Mouse (Mus musculus) left cerebral cortex, postnatal 4 days (tissue): ENCODE measurements around the gene Pfkl. TPM values are rescaled to one million over a fixed set of nuclear protein-coding genes. Genes with fewer than 3 reads are reported as not detected.
A peak's percentile ranks its signal among the peaks of the same experiment; 100 is the strongest.
"Not testable (repeated sequence)": the region's sequence is repeated elsewhere in the genome, so short reads cannot be mapped to it uniquely, and the experiment has no call there.

Experiments
- DNase-seq: peaks from one replicate; pipeline ENCODE4 v3.0.0-alpha.2; 2022
- intact Hi-C: fragments of 180-260 bp; cut with DNase I; formaldehyde crosslinking; loops from one replicate; pipeline ENCODE4 v1.15.1; 2025
- total RNA-seq, 2 experiments: library from RNA; stranded (reverse); gene quantifications; 2 replicates each; pipeline ENCODE4 v1.2.3; 2021

The Pfkl gene
- total RNA-seq, 2 experiments from 2014 or later, result 73.2 to 83.6 TPM

DNA sequence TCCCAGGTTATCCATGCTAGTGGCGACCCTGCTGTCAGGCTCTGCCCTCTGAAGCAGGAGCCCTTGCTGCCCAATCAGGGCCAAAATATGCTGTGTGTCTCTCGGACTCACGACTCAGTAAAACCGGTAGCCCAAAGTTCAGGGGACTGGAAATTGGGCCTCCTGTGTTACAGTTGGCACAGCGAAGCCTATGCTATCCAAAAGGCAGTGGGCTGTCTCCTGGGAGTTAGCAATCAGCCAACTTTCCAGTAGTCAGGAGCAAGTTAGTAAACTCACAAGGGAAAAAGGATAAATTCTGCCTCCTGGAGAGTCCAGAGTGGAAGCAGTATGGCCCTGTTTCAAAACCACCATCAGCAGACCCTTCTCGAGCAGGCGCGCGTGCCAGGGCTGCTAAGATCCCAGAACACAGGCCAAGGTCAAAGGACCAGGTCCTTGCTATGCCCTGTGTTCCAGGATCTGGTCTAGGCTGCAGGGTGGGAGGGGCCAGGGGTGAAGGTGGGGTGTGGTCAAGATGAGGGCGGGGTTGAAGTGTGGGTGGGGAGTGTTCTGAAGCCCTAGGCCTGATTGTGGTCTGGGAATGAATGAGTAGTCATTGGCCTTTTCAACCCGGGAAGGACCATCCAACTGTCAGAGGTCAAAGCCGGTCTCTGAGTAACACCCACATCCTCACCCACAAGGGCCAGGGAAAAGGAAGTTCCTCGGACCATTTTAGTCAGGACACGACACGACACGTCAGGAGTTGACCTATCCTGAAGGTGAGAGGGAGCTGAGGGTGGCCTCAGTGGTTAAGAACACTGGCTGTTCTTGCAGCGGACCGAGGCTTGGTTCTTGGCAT is 3.0 kb upstream of the Pfkl start:
- no peak for DNase-seq
- intact Hi-C loops, result no loop called here

DNA sequence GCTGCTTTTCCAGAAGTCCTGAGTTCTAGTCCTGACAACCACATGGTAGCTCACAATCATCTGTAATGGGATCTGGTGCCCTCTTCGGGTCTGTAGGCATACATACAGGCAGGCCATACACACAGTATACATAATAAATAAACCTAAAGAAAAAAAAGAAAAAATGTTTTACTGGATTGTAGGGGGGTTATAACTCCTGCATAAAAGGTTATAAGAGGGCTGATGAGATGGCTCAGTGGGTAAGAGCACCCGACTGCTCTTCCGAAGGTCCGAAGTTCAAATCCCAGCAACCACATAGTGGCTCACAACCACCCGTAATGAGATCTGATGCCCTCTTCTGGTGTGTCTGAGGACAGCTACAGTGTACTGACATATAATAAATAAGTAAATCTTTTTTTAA is 1.2 kb upstream of the Pfkl start:
- intact Hi-C loops, DNase-seq: not testable (repeated sequence)

DNA sequence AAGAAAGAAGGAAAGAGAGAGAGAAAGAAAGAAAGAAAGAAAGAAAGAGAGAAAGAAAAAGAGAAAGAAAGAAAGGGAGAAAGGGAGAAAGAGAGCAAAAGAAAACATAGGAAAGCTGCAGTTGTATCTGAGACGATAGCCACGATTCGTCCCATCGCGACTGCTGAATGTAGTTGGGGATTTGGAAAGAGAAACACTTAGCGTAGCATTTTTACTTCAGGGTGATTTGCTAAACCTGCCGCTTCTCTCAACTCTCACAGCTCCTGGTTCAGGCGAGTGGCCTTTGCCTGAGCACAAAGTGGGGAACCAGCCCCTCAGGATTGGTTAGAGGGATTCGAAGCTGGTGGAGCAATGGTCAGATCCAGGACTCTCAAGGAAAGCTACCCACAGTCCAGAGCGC is 452 bp upstream of the Pfkl start:
- DNase-seq, result no peak
- intact Hi-C loops, result no loop called here

DNA sequence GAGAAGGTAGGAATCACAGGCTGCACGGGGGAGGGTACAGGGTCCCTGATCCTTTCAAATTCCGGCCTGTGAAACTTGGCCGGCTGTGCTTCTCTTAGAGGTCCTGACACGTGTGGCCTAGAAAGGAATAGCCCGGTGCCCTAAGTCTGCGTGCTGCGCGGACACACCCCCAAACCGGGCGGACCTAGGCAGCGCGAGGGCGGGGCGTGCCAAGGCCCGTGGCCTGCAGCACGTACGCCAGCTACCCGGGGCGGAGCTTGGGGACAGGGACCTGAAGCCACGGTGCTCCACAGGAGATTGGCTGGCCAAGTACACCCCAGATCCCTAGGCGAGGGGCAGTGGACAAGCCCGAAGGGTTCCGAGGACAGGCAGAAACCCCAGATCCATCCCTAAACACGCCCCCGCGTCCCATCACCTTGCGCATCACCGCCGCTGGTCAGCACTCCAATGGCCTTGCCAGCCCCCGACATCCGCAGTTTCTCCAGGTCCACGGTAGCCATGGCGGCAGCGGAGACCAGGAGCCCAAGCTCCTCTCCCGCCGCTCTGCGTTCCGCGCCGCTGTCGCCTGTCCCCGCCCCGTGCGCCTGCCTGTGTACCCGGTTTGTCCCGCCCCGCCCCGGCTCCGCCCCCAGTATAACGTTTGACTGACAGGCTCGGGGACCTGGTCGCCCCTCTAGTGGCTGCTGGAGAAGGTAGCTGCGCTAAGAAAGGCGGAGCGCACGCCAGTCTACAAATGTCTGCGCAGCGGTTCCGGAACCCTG is 519 bp downstream of the Pfkl start:
- intact Hi-C loops, result no loop called here
- DNase-seq, result peak; percentile 97

DNA sequence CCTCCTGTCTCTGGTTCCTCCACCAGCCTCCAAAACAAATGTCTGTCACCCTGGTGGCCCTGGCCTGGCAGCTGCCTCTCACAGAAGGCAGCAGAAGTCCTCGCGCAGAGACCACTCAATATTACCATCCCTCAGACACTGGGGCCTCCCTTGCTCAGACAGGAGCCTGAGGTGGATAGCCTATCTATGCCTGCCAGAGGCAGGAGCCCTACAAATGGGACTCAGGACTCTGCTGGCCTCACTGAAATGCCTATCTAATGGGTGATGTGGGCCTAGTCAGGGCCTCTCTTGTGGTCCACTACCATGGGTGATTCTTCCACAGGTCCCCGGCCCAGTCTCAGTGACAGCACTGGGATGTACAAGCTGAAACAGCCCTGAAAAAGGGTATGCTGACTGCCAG is 1.7 kb downstream of the Pfkl start:
- intact Hi-C loops, result no loop called here

DNA sequence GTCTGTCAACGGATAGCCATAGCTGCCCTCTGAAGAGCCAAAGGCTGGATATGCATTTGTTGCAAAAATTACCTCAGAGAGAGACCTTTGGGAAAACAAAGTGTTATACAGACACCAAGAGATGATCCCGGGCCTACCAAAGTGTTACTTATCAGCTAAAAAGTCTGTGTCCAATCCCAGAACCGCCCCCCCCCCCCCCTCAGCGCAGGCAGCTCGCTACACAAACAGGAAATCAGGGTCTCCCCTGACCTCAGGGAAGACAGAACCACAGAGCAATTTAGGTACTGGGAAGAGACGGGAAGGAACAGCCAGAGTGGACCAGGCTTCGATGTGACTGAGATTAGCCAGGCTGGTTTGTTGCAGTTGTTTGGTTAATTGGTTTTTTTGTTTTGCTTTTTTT is 2.7 kb downstream of the Pfkl start:
- intact Hi-C loops, result no loop called here
- no peak for DNase-seq

More for the DNA sequence above, 1.7 kb downstream of the Pfkl start:
- no peak for DNase-seq

DNA sequence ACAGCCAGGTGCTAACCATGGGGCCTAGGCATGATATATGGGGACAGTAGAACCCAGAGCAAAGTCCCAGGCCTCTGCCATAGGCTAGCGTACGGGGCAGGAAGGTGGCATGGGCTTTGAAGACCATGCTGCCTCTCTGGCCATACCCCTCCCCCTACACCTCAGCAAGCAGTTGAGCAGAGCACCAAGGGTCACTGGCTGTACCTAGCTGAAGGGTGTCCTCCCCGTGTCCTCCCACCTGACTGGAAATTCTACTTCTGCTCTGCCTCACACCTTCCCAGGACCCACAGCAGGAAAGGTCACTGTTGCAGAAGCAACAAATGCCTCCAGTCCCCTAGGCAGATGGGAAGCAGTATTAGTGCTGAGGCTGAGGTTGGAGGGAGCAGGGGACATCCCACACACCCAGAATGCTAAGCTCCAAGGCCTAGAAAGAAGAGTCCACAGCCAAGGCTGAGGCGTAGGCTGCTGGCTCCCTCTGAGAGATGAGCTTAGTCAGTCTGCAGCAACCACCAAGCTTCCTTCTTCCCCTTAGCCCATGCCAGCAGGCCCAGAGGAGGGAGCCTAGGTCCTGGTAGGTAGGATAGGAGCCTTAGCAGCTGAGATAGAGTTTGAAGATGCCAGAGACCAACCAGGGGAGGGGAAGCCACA is 4.0 kb downstream of the Pfkl start:
- intact Hi-C loops, result no loop called here
- no peak for DNase-seq

DNA sequence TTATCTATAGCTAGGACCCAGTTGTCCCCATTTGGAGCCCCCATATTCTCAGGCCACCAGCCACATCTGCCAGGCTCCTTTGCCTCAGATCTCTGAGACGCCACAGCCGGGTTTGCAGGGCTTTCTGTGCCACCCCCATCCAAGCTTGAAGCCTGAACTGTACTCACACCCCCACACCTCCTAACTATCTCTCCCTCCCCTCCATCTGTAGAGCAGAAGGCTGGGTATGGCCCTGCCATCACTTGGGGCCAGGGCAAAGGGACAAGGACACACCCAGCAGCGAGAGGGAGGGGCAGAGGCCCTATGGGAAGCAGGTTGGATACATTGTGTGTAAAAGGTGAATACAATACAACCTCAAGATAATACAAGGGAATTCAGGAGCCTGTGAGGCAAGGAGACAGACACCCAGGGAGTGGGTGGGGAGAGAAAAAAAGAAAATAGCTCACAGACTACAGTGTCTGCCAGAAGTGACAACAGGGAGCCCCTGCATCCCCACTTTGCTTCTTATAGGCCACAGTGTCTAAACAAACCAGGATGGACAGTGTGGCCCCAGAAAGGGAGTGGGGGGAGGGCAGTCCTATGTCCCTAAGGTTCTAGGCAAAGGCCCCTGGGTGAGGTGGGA is 5.3 kb downstream of the Pfkl start:
- intact Hi-C loops, result no loop called here
- DNase-seq, result no peak

DNA sequence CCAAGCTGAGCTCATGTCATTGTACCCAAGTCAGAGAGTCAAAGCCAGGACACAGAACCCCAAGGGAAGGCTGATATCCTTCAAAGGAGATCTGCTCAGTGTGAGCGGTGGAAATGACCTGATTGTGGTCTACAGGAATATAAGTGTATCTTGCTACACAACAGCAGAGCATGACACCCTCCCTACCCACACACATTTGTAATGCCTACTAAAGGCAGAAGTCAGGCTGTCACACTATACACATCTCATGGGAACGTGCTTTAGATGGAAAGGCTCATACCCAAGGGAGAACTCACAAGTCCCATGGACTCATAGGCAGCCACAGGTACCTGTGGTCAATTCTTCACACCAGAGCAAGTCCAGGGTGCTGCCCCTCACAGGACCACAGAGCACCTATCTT is 7.6 kb downstream of the Pfkl start:
- no peak for DNase-seq
- intact Hi-C loops, result no loop called here

DNA sequence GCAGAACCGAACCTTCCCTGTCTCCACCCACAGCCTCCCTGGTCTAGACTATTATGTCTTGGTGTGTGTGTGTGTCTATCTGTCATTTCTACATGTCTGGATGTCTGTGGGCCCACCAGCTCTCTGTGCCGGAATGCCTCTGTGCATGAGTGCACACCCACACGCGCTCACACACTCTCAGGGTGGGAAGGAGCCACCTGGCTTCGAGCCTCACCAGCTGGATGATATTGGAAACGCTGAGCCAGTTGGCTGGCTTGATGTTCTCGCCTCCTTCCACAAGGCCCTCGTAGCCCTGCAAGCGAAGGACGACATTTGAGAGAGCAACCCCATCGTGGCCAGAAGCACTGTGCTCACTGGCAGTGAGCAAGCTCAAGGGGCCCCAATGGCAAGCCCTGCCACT is 8.1 kb downstream of the Pfkl start:
- DNase-seq, result peak; percentile 61
- intact Hi-C loops, result no loop called here

DNA sequence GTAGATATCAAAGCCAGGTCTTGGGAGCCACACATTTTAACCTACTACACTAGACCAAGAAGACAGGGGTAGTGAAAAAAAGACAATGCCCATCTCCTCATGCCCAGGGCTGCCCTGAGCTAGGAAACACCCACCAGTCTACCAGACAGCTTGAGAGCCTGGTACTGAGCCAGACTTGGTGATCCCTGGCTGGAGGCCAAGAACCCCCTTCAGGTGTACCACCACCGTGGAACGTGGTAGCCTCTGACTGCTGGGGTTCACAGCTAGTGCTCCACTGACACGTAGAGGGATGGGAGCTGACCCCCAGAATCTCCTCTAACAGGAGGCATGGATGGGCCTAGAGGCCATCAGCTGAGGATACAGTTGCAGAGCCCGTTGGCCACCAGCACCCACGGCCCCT is 9.7 kb downstream of the Pfkl start:
- no peak for DNase-seq
- intact Hi-C loops, result no loop called here

DNA sequence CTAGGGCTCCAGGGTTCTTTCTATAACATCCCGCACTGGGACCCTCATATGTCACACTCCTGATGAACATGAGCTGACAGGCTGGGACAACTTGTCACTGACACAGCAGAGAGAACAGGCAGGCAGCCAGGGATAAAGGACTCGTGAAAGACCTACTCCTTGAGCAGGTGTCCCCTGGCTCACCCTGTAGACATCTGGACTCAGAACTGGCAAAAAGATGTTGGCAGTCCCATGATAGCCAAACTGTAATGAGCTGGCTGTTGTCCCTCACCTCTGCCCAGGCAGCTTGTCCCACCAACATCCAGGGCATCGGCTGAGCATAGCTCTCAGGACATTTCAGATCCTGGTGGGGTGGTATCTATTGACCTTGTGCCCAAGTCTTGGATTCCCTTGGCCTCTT is 14.2 kb downstream of the Pfkl start:
- no peak for DNase-seq
- intact Hi-C loops, result no loop called here

DNA sequence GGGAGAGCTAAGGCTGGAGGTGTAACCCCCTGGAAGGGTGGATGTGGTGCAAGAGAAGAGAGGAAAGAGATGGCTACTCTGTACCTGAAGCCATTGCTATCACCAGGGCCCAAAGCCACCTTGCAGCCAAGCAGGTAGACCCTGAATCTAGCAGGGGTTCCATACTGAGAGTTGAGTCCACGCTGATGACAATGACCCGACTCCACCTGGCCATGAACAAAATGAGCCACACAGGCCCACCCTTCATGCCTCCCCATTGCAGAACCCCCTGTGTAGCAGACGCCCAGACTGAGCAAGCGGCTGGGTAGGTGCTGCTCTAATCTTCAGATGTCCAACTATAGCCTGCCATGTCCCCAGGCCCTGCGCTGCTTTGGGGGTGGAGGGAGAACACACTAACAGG is 24.1 kb downstream of the Pfkl start:
- intact Hi-C loops, result loop anchor here (10.0 kb wide), 1 partner anchor 351 kb away; no protein-coding TSS in a partner anchor

DNA sequence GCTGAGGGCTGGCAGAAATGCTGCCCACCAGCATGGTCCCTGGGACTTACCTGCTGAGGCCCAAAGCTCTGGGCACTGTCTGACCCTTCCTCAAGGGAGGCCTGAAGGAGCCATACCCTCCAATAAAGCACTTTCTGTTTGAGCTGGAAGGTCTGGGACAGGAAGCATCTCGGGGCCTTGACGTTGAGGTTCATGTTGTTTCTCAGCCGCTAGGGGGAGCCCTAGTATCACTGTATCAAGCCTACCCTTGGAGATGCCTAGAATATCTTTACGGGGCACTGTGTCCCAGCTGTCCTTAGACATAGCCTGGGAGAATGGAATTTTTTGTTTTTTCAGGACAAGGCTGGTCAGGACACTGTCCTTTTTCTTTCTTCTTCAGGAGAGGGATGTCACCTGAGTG is 25.2 kb downstream of the Pfkl start:
- intact Hi-C loops, result loop anchor here (10.0 kb wide), 1 partner anchor 350 kb away; no protein-coding TSS in a partner anchor

More for the DNA sequence above, 24.1 kb downstream of the Pfkl start:
- DNase-seq, result no peak

DNA sequence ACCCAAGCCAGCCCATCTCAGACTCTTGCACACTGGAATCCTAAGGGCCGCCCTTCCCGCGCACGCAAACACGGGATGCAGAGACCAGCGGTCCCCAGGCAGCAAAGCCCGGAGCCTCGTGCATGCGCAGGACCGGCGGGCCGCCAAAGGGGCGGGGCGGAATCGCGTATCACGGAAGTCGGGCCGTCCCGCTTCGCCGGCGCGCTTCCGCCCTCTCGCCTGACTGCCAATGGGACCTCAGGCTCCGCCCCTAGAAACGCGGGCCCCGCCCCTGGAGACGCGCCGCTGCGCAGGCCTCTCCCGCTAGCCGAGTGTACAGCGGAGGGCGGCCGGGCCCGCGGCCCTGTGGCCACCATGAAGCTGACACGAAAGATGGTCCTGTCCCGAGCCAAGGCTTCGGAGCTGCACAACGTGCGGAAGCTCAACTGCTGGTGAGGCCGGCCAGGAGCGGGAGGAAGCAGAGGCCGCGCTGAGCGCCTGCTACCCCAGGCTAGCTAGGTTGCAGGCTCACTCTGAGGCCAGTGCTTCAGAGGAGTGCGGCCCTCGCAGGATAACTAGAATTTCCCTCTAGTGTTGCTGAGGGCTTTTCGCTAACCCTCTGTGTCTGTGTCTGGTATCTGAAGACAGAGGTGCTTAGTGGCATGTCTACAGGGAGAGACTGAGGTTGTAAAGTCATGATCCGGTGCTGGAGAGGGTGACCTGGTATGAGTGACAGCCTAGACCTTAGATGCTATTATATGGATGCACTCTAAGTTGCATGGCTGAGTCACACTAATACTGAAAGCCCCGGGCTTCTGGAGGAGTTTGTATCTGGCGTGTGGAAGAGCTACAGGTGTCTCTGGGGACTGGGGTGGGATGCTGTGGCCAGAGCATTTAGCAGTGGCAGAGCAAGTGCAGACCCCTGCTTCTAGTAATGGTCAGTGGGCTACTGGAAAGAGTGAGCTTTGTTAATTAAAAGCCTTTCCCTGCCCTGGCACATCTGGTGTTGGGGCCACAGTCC is 31.2 kb downstream of the Pfkl start, which contains the start of gene 1810043G02Rik:
TSS of gene 1810043G02Rik (plus strand) at position 174 of the 1,000 bp plus-strand sequence.
- intact Hi-C loops, result no loop called here
- DNase-seq, result peak; percentile 100

More for the DNA sequence above, 25.2 kb downstream of the Pfkl start:
- DNase-seq, result peak; percentile 75

DNA sequence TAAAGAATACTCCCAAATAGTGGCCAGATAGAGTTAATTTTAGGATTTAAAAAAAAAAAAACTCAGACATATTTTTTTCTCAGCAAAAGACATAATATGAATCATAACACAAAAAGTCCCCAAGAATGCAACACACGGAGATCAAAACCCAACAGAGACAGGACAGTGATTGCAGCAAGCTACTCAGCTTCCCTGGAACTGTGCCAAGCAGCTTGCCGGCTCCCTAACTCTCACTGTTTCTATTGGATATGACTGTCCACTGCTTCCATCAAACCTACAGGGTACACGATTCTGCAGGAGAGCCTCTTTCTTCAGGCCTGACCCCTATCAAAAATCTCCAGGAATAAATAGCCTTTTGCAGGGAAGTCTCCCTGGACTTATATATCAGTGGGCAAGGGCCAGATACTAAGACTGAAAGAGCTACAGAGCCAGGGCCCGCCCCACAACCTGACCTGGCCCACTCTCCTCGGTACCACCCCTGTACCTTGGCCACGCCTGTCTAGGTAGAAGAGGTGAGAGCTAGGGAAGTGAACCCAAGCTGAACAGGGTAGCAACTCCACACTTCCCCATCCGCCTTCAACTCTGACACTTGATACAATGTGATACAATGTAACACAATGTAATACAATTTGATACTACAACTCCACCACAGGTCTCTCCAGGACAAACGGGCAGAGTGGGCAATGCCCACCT is 33.3 kb downstream of the Pfkl start:
- intact Hi-C loops, result no loop called here
- peak; percentile 49 for DNase-seq

DNA sequence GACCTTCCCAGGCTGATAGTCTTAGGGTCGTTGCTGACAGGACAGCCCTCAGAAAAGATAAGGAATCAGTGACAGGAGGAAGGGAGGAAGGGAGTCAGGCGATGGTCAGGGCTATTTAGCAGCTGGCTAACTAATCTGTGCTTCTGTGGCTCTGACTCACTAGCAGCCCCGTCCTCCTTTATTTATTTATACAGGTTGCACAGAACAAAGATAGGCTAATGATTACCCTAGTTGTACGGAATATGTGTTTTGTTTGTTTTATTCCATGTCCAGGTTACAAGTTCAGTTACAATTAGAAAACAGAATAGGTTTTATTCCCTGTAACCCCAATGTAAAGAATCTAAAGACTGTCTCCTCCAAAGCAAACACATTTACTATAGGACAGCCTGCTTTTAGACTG is 34.2 kb downstream of the Pfkl start:
- no peak for DNase-seq
- intact Hi-C loops, result no loop called here

DNA sequence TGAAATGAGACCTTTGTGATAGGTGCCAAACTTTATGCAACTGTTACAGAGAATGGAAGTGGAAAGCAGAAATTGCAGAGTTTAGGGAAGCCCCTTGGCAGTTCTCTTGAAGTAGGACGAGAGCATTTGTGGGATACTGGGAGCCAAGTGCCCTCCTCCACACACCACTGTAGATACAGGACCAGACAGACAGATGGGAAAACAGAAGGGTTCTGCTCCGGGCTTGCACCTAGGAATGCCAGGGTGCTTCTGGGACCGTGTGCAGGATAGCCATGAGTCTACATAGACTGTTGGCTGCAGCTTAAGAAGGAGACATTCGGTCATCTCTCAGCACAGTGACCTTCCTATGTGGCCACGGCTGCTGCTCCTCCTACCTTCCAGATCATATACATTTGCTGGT is 35.1 kb downstream of the Pfkl start:
- intact Hi-C loops, result no loop called here
- DNase-seq, result no peak

DNA sequence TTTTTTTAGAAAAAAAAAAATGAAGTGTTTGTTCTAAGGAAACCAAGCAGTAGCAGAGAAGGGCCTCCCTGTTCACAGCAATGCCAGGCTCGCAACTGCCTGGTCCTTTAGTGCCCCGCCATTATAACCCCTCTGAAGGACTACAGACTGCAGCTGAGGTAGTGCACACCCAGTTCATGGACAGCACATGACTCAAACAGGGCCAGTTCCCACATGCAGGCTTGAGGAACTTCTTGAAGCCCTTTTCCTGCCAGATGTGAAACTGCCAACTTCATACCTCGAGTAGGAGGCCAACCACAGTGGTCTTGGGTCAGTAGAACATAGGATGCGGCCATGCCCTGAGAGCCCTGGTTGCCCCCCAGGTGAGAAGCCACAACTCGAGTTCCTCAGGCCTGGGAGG is 35.6 kb downstream of the Pfkl start:
- intact Hi-C loops, result no loop called here
- DNase-seq, result no peak
